Comparison of ENCODE assay signal across 8 mouse cellular contexts in genomic region chr16:92606491-92606965, GRCm38 (mm10).
DNase-seq lines count a peak whose midpoint lies in the region; ATAC-seq and TF ChIP-seq lines count a peak whose summit lies in the region.
"Had no signal": no experiment of that assay in that cellular context is flagged by ENCODE, and none has a peak within 500 bp of the region (broad histone marks: within the 10 kb centered on the region; RNA-seq: fewer than 3 reads in every experiment).

No protein-coding gene starts in this region.

- H3K9me3 ChIP-seq in kidney, embryonic 15.5 days (replicated peaks): no peaks in the 10 kb centered on the region
- H3K9me3 ChIP-seq in hindbrain, postnatal 0 days (ENCODE audit: low read length): no peaks in the 10 kb centered on the region
- no peaks in the 10 kb centered on the region for H3K9me3 ChIP-seq in neural tube, embryonic 13.5 days

- H3K36me3 ChIP-seq in kidney, embryonic 15.5 days: no peaks in the 10 kb centered on the region
- no peaks in the 10 kb centered on the region for H3K36me3 ChIP-seq in hindbrain, postnatal 0 days (ENCODE audit: insufficient read depth, low read length)
- H3K36me3 ChIP-seq in neural tube, embryonic 13.5 days: no peaks in the 10 kb centered on the region

- no peak overlapping the region for H3K4me3 ChIP-seq in kidney, embryonic 15.5 days (replicated peaks)
- no peak overlapping the region for H3K4me3 ChIP-seq in hindbrain, postnatal 0 days (ENCODE audit: low read length)
- no peak overlapping the region for H3K4me3 ChIP-seq in neural tube, embryonic 13.5 days

- peaks cover 36% of the 10 kb centered on the region for H3K4me1 ChIP-seq in kidney, embryonic 15.5 days
- H3K4me1 ChIP-seq in hindbrain, postnatal 0 days (ENCODE audit: insufficient read depth, low read length): peaks cover 19% of the 10 kb centered on the region
- peaks cover 25% of the 10 kb centered on the region for H3K4me1 ChIP-seq in neural tube, embryonic 13.5 days (replicated peaks)

- WGBS in kidney, embryonic 15.5 days: 78% methylated on average over 7 of the region's 7 CpGs
- WGBS in hindbrain, postnatal 0 days: 85% methylated on average over 7 of the region's 7 CpGs
- 87% methylated on average over 7 of the region's 7 CpGs for WGBS in neural tube, embryonic 13.5 days

- DNase-seq in kidney, adult 8-10 months: no peak
- no peak for DNase-seq in hindbrain, postnatal 0 days (ENCODE audit: low spot score)
- DNase-seq in gastrocnemius, adult 18-20 months (ENCODE audit: low spot score): no peak
- DNase-seq: gastrocnemius, adult 2 months had no signal

- ATAC-seq in kidney, embryonic 15.5 days (replicated peaks; ENCODE audit: low FRiP score): peak; percentile 19
- 0 out of 2 replicates have a peak, but pooled peaks have one; percentile 21 for ATAC-seq in erythroblast, adult 5-6 weeks (replicated peaks; ENCODE audit: low FRiP score, poor library complexity, severe bottlenecking)
- ATAC-seq in hindbrain, postnatal 0 days: peak; percentile 22; the same call in 1 of the 2 replicates
- peak; percentile 52 for ATAC-seq in neural tube, embryonic 13.5 days (ENCODE audit: low read depth)
- no peak for ATAC-seq in megakaryocyte-erythroid progenitor cell, adult 5-6 weeks (replicated peaks; ENCODE audit: low FRiP score, low TSS enrichment, poor library complexity, severe bottlenecking)

- TF ChIP-seq CTCF in hindbrain, postnatal 0 days (IDR thresholded peaks at IDR 0.05; ENCODE audit: low read depth): no peak

- peaks cover 43% of the 10 kb centered on the region for H3K27me3 ChIP-seq in kidney, embryonic 15.5 days
- peaks cover 1% of the 10 kb centered on the region; the same call in 1 of the 2 replicates for H3K27me3 ChIP-seq in hindbrain, postnatal 0 days (ENCODE audit: insufficient read depth, low read length)
- peaks cover 47% of the 10 kb centered on the region for H3K27me3 ChIP-seq in neural tube, embryonic 13.5 days

- no peak overlapping the region for H3K4me2 ChIP-seq in kidney, embryonic 15.5 days
- no peak overlapping the region for H3K4me2 ChIP-seq in hindbrain, postnatal 0 days (ENCODE audit: low read depth, low read length)
- H3K4me2 ChIP-seq in neural tube, embryonic 13.5 days: no peak overlapping the region

- H3K27ac ChIP-seq in kidney, embryonic 15.5 days: no peak overlapping the region
- no peak overlapping the region for H3K27ac ChIP-seq in hindbrain, postnatal 0 days
- no peak overlapping the region for H3K27ac ChIP-seq in neural tube, embryonic 13.5 days (replicated peaks)
- H3K27ac ChIP-seq: gastrocnemius, adult 2 months had no signal

- H3K9ac ChIP-seq in kidney, embryonic 15.5 days: no peak overlapping the region
- H3K9ac ChIP-seq in hindbrain, postnatal 0 days (replicated peaks; ENCODE audit: low read length): no peak overlapping the region
- H3K9ac ChIP-seq in neural tube, embryonic 13.5 days: no peak overlapping the region
